Mouse (Mus musculus) heart, embryonic 10.5 days (tissue): ENCODE data around the gene Smg7. TPM values are rescaled to one million over a fixed set of nuclear protein-coding genes. Genes with fewer than 3 reads are reported as not detected.

Experiments used
- DNase-seq: peaks from one replicate; pipeline ENCODE4 v3.0.0-alpha.2; 2017; ENCODE audit warnings: low spot score
- H3K27ac ChIP-seq: fragments of 300-500 bp; sonication (generic); 2 replicates; pipeline ENCODE4 v1.5.1; 2016; ENCODE audit warnings: mild to moderate bottlenecking
- H3K27me3 ChIP-seq: fragments of 300-500 bp; sonication (generic); 2 replicates; pipeline ENCODE4 v1.6.1; 2016; ENCODE audit warnings: mild to moderate bottlenecking; ENCODE audit not compliant: poor library complexity, insufficient read depth, severe bottlenecking
- H3K36me3 ChIP-seq: fragments of 300-500 bp; sonication (generic); 2 replicates; pipeline ENCODE4 v1.6.1; 2016; ENCODE audit warnings: mild to moderate bottlenecking, moderate library complexity
- H3K4me1 ChIP-seq: fragments of 300-500 bp; sonication (generic); 2 replicates; pipeline ENCODE4 v1.6.1; 2016; ENCODE audit warnings: mild to moderate bottlenecking
- H3K4me3 ChIP-seq: fragments of 300-500 bp; sonication (generic); 2 replicates; pipeline ENCODE4 v1.5.1; 2016; ENCODE audit warnings: mild to moderate bottlenecking, moderate library complexity
- H3K9me3 ChIP-seq: fragments of 300-500 bp; sonication (generic); 2 replicates; pipeline ENCODE4 v1.6.1; 2016; ENCODE audit warnings: mild to moderate bottlenecking, moderate library complexity
- WGBS: fragments of 180-500 bp; shearing (Covaris S2); methylation state at CpG from one replicate; pipeline ENCODE4 v1.1.7; 2016; 5-methylcytosine and 5-hydroxymethylcytosine counted together
- polyA plus RNA-seq: library from polyadenylated mRNA; unstranded; fragments of >200 nt; fragmentation: Nextera tagmentation; extraction: Ambion mirVana; gene quantifications from 2 replicates; pipeline ENCODE4 v1.2.1, GENCODE M21; 2016

Smg7 gene
- polyA plus RNA-seq, 1 experiment from 2014 or later, result 25.9 TPM

DNA sequence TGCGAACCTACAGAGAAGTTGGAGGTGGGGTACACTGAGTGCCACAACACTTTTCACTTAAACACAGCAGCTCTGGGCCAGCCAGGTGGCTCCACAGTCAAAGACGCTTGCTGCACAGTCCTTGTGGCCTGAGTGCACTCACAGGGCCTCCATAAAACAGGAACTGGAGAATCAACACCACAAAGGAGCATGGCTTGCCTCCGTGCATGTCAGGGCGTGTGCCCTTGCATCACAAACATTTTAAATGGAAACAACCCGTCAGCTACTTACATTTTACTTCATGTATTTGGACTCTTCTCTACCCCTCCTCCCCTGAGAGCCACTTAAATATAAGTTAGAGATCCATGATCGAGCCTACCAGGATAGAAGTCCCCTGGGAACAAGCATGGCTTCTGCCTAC is 70.1 kb downstream of the Smg7 start:
- peaks cover 25% of the 10 kb centered on the region for H3K36me3 ChIP-seq
- no peaks in the 10 kb centered on the region for H3K27me3 ChIP-seq
- no peak overlapping the region for H3K27ac ChIP-seq
- WGBS, result 83% methylated on average over 6 of the region's 6 CpGs
- no peak for DNase-seq
- peaks cover 5% of the 10 kb centered on the region for H3K4me1 ChIP-seq
- H3K9me3 ChIP-seq, result no peaks in the 10 kb centered on the region
- no peak overlapping the region for H3K4me3 ChIP-seq

DNA sequence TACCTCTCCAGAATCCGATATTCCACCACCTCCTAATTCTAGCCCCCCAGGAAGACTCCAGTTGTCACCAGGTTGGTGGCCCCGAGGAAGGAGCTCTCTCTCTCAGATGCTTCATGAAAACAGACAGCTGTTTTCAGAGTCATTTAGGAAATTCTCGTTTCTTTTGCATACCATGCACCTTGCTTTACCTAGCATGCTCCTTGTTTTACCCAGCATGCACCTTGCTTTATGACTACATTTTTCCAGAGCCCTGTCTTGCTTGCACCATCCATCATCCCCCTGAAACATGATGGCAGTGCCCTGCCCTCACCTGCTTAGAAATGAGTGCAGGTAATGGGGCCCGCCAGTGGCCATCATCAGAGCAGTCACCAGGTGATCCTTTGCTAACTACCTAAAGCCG is 70.8 kb downstream of the Smg7 start:
- Histone ChIP-seq H3K9me3 (no peaks in the 10 kb centered on the region), H3K4me3 (no peak overlapping the region), H3K27me3 (no peaks in the 10 kb centered on the region), H3K4me1 (peaks cover 5% of the 10 kb centered on the region), H3K36me3 (peaks cover 18% of the 10 kb centered on the region), H3K27ac (no peak overlapping the region)
- 80% methylated on average over 5 of the region's 5 CpGs for WGBS
- DNase-seq, result no peak

DNA sequence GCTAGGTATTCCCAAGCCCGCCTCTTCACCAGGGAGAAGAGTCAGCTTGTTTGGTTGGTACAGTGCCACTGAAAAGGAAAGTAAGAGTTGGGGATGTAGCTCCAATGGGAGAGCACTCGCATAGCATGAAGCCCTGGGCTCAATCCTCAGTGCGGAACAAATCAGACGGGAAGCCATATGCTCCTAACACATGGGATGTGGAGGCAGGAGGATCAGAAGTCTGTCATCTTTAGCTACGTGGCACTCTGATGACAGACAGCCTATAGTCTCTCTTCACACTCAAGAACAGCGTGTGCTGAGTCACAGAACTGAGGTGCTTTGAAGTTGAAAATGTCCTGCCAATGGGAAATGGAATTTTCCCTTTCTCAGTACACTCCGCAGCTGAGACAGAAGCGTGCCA is 71.4 kb downstream of the Smg7 start:
- no peak overlapping the region for H3K27ac ChIP-seq
- H3K9me3 ChIP-seq, result no peaks in the 10 kb centered on the region
- 84% methylated on average over 8 of the region's 8 CpGs for WGBS
- H3K27me3 ChIP-seq, result no peaks in the 10 kb centered on the region
- H3K36me3 ChIP-seq, result peaks cover 12% of the 10 kb centered on the region
- peaks cover 5% of the 10 kb centered on the region for H3K4me1 ChIP-seq
- H3K4me3 ChIP-seq, result no peak overlapping the region
- DNase-seq, result no peak

DNA sequence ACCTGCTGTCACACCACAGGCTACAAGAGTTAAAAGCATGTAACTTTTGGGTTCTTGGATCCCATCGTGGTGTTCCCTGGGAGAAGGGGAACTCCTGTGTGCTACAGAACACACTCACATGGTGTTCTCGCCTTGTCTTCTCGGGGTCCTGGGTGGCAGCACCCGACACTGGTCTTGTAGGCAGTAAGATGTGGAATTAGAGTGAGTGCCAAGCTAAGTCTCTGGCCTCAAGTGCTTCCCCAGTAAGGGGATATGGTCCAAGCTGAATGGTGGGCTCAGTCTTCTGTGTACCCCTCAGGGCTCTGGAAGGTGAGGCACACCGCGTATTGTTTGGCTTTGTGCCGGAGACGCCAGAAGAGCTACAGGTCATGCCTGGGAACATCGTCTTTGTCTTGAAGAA is 72.4 kb downstream of the Smg7 start:
- H3K9me3 ChIP-seq, result no peaks in the 10 kb centered on the region
- peaks cover 3% of the 10 kb centered on the region; the same call in 1 of the 2 replicates for H3K36me3 ChIP-seq
- DNase-seq, result peak; percentile 71
- no peak overlapping the region for H3K27ac ChIP-seq
- 92% methylated on average over 9 of the region's 9 CpGs for WGBS
- no peaks in the 10 kb centered on the region for H3K27me3 ChIP-seq
- peaks cover 5% of the 10 kb centered on the region for H3K4me1 ChIP-seq
- no peak overlapping the region for H3K4me3 ChIP-seq

DNA sequence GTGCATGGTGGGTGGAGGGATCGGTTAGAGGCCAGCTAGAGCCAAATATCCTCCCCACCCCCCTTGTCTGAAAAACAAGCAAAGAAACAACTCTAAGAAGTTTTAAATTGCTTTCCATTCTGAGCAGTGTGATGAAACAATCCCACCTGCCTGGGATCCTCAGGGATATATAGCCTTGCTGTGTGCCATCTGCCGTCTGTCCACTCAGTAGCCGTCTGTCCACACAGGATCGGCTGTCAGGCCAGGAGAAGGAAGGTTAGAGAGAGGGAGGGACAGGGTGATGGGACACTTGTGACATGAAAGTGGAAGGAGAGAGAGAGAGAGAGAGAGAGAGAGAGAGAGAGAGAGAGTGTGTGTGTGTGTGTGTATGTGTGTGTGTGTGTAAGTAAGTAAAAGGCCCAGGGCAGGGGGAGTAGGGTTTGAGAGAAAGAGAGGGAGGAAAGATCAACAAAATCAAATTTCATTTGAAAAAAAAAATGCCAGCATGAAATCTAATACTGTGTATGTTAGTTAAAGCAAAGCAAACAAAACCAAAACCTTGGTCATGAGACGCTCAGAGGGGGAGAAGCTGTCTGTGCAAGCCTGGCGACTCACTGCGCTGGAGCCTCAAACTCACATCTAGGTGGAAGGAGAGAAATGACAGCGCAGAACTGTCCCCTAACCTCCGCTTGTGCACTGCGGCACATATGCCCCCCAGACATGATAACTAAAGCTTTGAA is 73.7 kb downstream of the Smg7 start:
- H3K4me3 ChIP-seq, result no peak overlapping the region
- no peak overlapping the region for H3K27ac ChIP-seq
- H3K4me1 ChIP-seq, result peaks cover 5% of the 10 kb centered on the region
- no peaks in the 10 kb centered on the region for H3K9me3 ChIP-seq
- DNase-seq, result peak; percentile 48
- H3K36me3 ChIP-seq, result 0 out of 2 replicates have a peak, but pooled peaks cover 2% of the 10 kb centered on the region
- WGBS, result 75% methylated on average over 10 of the region's 10 CpGs
- H3K27me3 ChIP-seq, result no peaks in the 10 kb centered on the region

DNA sequence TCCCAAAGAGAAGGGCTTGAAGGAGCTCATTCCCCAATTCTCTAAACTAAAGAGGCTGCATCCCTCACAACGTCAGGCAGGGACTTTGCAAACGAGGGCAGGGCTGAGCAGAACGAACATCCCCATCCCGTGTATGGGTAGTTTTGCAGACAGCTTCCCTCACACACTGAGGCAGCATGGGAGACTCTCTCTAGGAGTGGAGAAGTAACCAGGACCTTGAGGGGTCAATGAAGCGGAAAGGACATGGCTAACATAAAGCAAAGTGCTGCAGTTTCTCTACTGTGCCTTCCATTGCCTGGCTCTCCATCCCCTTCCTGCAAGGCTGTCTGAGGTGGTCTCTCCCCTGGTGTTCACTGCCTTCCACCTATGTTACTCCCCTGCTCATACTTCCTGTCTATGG is 74.3 kb downstream of the Smg7 start:
- Histone ChIP-seq H3K4me1 (peaks cover 5% of the 10 kb centered on the region), H3K9me3 (no peaks in the 10 kb centered on the region), H3K4me3 (no peak overlapping the region), H3K27ac (no peak overlapping the region), H3K36me3 (0 out of 2 replicates have a peak, but pooled peaks cover 2% of the 10 kb centered on the region), H3K27me3 (no peaks in the 10 kb centered on the region)
- DNase-seq, result no peak
- 78% methylated on average over 5 of the region's 5 CpGs for WGBS

DNA sequence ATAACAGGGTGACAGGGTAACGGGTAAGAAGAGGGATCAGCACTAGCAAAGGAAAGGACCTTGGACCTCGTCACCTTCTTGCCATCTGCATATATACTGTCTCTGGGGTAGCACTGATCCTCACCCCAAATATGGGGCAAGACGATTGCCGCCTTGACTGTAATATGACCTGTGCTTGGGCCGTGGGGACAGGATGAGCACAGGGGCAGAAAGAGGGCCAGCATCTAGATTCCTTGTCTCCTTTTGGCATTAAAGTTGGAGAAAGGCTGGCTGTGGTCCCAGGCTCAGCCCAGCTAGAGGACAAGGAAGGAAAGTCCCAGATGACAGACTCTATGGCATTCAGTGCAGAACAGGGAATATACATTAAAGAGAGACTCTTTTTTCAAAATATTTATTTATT is 76.0 kb downstream of the Smg7 start:
- Histone ChIP-seq H3K36me3 (no peaks in the 10 kb centered on the region), H3K4me1 (peaks cover 5% of the 10 kb centered on the region), H3K27ac (no peak overlapping the region), H3K4me3 (no peak overlapping the region), H3K9me3 (0 out of 2 replicates have a peak, but pooled peaks cover 3% of the 10 kb centered on the region), H3K27me3 (no peaks in the 10 kb centered on the region)
- DNase-seq, result peak; percentile 56
- 75% methylated on average over 5 of the region's 5 CpGs for WGBS

DNA sequence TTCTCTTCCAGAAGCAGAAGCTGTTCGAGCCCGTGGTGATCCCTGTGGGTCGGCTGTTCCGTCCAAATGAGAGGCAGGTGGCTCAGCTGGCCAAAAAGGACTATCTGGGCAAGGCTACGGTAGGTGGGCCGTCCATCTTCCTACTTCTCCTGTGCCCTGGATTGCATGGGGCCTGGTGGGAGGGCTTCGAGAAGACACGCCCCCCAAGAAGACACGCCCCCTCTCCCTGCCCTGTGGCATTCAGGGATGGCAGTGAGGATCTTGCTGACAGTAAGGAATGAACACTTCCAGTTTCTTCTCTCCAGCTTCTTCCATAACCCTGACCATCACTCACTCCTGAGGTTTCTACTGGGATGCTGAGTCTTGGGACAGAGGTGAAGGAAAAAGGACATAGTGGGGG is 78.2 kb downstream of the Smg7 start:
- WGBS, result 73% methylated on average over 9 of the region's 9 CpGs
- peak; percentile 70 for DNase-seq
- peaks cover 9% of the 10 kb centered on the region for H3K4me1 ChIP-seq
- H3K9me3 ChIP-seq, result 0 out of 2 replicates have a peak, but pooled peaks cover 3% of the 10 kb centered on the region
- H3K27ac ChIP-seq, result no peak overlapping the region
- H3K4me3 ChIP-seq, result no peak overlapping the region
- H3K36me3 ChIP-seq, result no peaks in the 10 kb centered on the region
- no peaks in the 10 kb centered on the region for H3K27me3 ChIP-seq

DNA sequence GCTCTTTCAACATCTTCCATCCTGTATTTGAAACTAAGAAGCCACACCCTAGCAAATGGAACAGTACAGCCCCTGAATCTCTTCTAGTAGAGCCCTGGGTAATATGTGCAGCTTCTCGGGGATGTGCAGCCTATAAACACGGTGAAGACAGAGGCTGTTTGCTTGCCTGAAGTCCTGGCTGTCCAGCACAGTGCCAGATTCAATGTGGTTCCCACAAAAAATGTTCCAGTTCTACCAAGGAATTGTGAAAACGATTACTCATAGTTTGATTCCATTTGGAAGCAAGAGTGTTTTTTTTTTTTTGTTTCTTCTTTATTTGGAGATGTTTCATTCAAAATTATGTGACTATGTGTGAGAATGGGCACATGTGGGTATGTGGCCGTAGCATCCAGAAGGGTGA is 80.7 kb downstream of the Smg7 start:
- no peak overlapping the region for H3K4me3 ChIP-seq
- H3K27ac ChIP-seq, result no peak overlapping the region
- no peaks in the 10 kb centered on the region for H3K36me3 ChIP-seq
- no peaks in the 10 kb centered on the region for H3K27me3 ChIP-seq
- 0 out of 2 replicates have a peak, but pooled peaks cover 3% of the 10 kb centered on the region for H3K9me3 ChIP-seq
- WGBS, result 81% methylated on average over 4 of the region's 4 CpGs
- no peak for DNase-seq
- peaks cover 21% of the 10 kb centered on the region for H3K4me1 ChIP-seq

DNA sequence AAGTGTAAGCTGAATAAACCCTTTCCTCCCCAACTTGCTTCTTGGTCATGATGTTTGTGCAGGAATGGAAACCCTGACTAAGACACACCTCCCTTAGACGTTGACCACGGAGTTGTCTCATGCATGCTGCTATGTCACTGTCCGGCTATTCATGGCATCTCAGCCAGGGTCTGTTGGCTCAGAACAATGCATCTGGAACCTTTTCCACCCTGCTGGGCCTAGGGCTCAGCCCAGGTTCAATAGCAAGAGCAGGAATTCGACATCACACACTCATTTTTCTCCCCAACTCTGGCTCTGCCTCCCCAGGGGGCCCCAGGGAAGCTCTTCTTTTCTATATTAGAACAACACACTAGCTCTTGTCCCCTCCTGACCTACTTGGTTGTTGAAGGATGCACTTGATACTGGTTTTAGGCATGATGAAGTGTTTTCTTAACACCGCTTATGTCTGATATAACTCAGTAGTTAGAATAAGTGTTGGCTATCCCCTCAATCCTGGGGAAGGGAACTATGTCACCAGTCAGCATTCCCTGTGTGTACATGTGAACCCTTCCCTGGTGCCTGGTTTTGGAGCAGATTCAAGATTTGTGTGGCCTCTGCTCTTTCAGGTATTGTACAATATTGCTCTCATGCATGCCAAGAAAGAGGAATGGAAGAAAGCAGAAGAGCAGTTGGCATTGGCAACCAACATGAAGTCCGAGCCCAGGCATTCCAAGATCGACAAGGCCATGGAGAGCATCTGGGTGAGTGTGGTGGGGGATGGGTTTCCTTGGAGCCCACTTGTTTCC is 81.3 kb downstream of the Smg7 start:
- H3K9me3 ChIP-seq, result 0 out of 2 replicates have a peak, but pooled peaks cover 3% of the 10 kb centered on the region
- no peaks in the 10 kb centered on the region for H3K36me3 ChIP-seq
- no peak overlapping the region for H3K4me3 ChIP-seq
- no peak for DNase-seq
- no peak overlapping the region for H3K27ac ChIP-seq
- 67% methylated on average over 7 of the region's 7 CpGs for WGBS
- peaks cover 27% of the 10 kb centered on the region for H3K4me1 ChIP-seq
- H3K27me3 ChIP-seq, result no peaks in the 10 kb centered on the region

DNA sequence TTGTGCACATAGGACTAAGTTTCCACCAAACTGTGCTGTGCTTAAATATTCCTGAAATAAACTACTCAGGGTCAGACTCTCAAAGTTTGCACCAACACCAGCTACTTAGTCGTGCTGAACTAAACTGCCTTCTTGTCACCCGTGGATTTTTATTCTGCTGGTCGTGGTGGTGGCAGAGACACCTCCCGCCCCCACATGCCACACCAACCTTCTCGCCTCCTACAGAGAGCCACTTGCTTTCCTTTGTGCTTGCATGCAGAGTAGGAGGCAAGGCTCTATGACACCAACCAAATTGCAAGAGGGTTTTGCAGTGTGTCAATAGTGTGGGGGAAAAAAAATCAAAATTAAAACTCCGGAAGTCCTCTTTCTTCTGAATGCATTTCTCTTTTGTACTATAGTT is 82.9 kb downstream of the Smg7 start:
- Histone ChIP-seq H3K27ac (no peak overlapping the region), H3K9me3 (0 out of 2 replicates have a peak, but pooled peaks cover 3% of the 10 kb centered on the region), H3K4me3 (no peak overlapping the region), H3K27me3 (no peaks in the 10 kb centered on the region), H3K36me3 (no peaks in the 10 kb centered on the region), H3K4me1 (peaks cover 41% of the 10 kb centered on the region)
- DNase-seq, result no peak
- WGBS, result 75% methylated on average over 6 of the region's 6 CpGs

DNA sequence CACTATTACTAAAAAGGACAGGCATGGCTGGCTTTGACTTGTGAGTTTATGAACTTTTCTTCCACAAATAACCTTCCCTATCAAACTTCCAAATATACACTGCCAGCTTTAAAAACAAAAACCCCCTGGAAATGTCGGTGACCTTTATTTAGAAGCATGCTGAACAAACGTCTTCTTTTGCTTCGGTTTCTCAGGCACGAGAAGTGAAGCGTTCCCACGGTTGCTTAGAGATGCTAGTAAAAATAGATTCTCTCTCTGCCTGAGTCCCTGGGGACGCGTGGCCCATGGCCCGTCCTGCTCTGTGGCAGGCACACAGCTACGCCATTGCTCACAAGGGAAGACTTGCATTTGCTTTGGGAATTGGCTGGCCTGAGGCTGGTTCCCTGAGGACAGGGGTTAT is 84.7 kb downstream of the Smg7 start:
- H3K36me3 ChIP-seq, result no peaks in the 10 kb centered on the region
- 0 out of 2 replicates have a peak, but pooled peaks cover 3% of the 10 kb centered on the region for H3K9me3 ChIP-seq
- WGBS, result 18% methylated on average over 10 of the region's 10 CpGs
- peak overlapping the region; percentile 85 for H3K27ac ChIP-seq
- no peaks in the 10 kb centered on the region for H3K27me3 ChIP-seq
- no peak for DNase-seq
- H3K4me1 ChIP-seq, result peaks cover 41% of the 10 kb centered on the region
- H3K4me3 ChIP-seq, result no peak overlapping the region

DNA sequence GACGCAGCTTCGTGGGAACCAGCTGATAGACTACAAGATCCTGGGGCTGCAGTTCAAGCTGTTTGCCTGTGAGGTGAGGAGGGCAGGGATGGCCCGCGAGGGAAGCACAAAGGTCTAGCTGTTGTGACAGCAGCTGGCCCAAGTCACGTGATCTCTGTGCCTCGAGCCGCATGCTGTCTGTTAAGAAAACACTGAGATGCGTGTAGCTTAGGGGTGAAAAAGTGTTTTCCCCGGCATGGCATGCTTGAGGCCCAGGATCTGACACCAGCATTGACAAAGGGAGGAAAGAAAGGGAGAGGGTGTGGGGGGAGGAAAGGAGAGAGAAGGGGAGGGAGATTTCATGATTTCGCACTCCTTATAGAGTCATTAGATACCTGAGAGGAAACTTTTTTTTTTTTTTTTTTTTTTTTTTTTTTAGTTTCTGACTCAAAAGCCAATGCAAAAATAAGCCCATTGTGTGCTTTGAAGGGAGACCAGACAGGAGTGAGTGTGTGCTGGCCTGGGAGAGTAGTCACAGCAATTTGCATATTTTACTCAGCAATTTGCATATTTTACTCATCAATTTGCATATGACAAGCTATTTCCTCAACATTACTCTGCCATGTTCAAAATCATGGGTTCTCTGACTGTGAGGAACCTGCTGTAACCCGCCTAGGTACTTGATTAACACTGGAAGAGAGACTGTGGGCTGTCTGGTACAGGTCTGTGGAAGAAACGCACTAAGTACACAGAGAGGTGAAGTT is 85.2 kb downstream of the Smg7 start:
- WGBS, result 26% methylated on average over 12 of the region's 12 CpGs
- Histone ChIP-seq H3K4me3 (no peak overlapping the region), H3K27ac (peak overlapping the region; percentile 85), H3K9me3 (no peaks in the 10 kb centered on the region), H3K4me1 (peaks cover 43% of the 10 kb centered on the region), H3K27me3 (no peaks in the 10 kb centered on the region), H3K36me3 (no peaks in the 10 kb centered on the region)
- DNase-seq, result no peak
